Mouse (Mus musculus) regulatory T cell (primary cell): Measurements from ENCODE around the gene Socs5.

Experiments used
- in situ Hi-C: fragments of 300-600 bp; cut with MboI, MseI; formaldehyde crosslinking; loops from one replicate; pipeline ENCODE4 v1.15.1; 2025; ENCODE audit warnings: high pct_unique_total_duplicates

The Socs5 gene

DNA sequence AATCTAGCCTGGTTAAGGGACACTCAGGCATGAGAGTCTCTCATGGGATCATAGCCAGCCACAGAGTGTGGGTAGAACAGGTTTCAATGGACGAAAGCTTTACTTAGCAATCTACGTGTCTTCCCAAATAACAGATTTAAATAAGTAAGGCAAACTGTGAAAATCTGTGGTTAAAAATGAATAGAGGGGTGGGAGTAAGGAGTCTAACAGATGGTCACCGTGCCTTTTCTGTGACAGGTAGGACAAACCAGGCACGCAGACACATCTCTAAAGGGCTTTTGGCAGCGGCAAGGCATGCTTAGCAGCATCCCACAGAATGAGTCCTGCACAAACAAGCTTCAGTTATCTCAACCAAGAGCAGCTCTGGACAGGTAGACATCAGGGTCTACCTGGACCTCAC, 59.9 kb downstream of the Socs5 start:
- in situ Hi-C loops, result no loop called here

DNA sequence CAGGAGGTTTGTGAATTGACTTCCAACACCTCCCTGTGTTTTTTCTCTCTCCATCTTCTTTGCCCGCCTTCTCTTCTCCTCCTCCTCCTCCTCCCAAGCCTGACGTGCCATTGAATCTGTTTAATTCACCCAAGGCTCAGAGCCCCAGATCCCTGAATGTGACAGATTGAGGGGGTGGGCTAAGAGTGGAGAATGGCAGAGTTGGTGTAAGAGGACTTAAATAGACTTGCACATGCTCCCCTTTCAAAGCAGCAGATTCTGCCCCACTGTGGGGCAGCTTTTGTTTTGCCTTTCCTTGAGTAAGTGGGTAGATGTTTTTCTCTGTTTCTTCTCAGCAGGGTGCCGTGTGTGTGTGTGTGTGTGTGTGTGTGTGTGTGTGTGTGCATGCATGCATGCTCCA, 61.6 kb downstream of the Socs5 start:
- in situ Hi-C loops, result no loop called here

DNA sequence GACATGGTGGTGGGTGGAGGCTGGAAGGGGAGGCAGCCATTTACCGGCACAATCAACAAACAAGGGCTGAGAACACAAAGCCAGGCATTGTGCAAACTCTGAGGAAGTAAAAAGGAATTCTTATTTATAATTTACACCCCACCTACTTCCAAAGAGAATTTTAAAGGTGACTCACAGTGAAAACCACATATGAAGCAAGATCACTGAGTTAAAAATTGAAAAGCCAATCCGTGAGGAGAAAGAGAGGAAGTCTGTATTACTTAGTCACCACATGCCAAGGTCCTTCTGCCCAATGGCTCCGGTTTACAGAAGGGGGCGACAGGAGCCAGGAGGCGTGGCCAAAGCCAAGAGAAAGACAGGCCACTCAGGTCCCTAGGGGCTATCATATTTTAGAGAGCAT, 62.9 kb downstream of the Socs5 start:
- in situ Hi-C loops, result no loop called here

DNA sequence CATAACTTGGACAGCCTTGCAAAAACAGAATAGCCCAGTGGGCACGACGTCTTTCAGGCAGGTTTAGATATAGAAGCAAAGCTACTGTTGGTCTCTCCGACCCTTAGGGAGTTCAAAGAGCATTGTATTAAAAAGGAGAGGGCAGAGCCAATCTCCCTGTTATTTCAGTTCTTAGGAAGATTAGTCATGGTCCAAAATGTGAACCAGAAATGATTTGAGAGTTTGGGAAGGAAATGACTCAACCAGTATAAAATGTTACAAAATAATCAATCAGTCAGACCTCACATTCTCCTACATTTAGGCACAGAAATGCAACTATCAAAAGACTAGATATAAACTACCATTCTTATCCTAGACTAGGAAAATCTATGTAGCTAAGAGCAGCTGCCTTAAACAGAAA, 64.6 kb downstream of the Socs5 start:
- in situ Hi-C loops, result no loop called here

DNA sequence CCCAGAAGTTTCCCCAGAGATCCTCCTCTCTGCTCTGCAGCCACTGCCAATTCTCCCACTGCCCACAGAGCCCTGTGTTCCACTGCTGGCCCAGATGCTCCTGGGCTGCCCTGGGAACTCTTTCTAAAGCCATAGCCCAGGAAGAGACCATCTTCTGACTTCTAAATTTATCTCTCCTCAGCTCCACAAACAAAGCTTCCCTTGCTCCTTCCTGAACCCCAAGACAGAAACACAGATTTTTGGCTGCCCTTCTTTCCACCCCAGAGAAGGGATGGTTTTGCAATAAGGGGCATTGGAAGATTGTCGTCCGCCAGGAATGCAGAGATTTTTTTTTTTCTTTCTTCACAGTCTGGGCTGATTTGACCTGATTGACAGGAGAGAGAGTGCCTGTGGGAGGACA, 66.5 kb downstream of the Socs5 start:
- in situ Hi-C loops, result no loop called here

DNA sequence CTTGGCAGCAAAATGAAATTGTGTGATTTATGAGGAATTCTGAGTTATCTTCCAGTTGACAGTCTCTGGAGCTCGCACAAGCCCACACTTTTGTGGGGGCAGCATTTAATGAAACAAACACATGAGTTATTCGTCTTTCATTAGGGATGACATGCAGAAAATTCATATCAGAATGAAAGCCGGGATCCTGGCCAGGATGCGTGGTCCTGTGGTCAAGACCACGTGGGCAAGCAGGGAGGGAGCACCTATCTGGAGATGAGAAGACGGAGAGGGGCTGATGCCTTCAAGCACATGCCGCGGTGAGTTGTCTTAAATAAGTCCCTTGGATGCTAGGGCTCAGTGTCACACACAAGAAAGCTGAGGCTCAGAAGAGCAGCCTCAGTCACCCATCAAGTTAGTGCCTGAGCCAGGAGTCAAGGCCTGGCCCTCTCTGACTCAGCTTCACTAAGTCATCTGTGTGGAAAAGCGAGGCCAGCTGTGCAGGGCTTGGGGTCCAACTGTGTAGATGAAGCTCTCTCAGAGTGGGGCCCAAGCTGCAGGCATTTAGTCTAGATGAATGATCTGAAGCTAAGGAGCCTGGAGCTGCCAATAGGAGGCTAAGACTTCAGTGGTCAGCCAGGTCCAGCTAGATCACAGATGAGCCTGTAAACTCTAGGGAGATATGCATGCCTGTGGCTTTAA, 67.3 kb downstream of the Socs5 start:
- in situ Hi-C loops, result loop anchor here (5.0 kb wide), 1 partner anchor 52 kb away; no protein-coding TSS in a partner anchor

DNA sequence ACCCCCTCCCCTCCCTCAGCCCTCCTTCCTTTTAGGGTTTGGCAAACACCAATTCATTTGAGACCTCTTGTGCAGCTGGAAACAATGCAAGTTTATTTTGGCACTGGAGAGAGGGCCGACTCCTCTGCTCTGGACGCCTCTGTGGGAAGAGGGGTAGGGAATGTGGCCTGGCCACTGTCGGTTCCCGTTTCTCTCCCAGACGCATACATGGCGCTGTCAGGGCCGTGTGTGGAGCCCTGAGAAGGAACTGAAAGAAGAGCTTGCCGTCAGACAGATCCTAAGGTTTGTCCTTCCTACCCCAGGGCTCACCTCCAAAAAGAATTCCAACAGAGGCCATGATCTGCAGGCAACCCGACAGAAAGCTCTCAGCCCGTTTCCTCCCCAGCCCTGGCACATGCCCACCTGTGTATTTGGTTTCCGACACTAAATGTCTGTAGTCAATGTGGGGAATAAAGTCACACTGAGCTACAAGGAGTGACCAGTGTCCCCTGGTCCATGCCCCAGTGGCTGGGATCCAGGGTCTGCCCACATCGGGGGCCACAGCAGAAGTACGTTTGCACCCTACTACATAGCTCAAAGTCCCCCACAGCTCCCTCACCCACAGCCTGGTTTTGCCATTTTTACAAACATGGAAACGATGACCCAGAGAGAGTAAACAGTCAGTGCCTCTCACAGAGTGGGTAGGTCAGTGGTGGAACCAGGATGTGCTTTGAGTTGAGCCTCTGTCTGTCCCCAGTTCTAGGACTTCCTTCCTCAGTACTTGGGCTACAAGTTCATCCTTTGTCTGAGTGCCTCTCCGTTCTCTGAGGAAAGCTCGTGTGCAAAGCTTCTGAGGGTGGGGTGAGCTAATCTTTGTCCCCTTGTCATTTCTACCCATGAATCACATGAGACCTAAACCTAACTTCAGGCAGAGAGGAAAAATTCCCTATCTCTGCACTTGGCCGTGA, 68.9 kb downstream of the Socs5 start:
- in situ Hi-C loops, result loop anchor here (5.0 kb wide), 1 partner anchor 54 kb away; no protein-coding TSS in a partner anchor

DNA sequence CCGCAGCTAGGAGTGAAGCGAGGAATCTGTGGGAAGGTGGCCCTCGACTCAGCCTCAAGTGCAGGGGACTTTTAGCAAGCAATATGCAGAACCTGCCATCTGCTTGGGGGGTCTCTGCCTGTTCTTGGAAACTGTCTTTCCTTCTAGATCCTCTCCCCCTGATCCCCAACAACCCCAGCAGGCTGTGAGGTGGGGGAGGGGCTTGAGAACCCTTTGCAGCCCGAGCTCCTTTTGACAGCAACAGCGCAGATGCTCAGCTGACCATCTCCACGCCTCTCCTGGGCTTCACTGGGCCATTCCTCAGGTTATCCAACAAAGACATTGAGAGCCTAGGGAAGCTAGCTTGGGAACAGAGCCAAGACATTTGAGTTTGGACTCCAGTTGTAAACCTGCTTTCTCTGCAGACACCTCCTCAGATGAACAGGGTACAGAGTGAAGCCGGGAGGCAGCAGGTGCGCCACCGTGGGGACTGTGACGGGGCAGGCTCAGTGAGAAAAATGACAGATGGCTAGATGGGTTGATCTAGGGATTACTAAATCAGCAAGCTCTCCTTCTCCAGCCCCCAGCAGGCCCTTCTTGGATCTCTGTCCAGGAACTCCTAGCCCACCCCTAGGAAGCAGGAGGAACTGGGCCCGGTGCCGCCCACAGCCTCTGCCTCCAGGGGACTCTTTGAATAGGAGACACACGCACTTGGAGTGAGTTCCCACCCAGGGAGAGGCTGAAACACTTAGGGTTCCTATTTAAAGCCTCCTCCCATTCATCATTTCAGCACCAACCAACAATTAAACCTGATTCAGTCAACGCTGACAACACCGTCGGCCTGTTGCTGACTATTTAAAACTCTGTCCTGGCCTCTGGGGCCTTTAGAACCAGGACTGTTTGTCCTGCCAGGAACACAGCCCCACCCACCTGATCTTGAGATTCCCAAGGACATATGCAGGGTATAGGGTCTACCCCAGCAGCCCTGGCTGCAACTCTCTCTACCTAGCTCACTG, 71.4 kb downstream of the Socs5 start:
- in situ Hi-C loops, result loop anchor here (5.0 kb wide), 1 partner anchor 57 kb away; no protein-coding TSS in a partner anchor

DNA sequence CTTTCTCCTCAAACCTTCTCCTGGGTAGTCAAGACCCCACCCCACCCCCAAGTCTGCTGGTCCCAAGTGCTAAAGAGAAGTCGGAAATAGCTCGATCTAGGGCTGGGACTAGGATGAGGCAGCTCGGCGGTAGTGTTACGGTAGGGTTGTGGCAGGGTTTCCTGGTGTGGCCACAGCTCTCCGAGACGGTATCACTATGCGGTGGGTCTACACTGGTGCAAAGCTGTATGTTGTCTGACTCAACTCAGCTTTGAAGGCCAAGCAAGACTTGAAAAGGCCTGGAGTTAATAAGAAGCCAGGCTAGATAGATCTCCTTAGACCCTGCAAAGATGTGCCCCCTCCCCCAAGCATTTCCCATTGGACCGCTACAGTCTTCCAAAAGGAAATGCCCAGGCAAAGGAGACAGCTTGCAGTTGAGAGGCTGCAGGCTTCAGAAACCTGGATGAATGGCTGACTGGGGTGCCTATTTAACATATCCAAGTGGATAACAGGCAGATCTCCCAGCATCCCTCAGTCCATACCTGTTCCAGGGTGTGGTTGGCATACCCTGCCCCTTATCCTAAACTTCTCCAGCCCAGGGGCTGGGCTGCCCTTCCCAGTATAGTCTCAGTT, 72.6 kb downstream of the Socs5 start:
- in situ Hi-C loops, result loop anchor here (5.0 kb wide), 1 partner anchor 58 kb away; no protein-coding TSS in a partner anchor

DNA sequence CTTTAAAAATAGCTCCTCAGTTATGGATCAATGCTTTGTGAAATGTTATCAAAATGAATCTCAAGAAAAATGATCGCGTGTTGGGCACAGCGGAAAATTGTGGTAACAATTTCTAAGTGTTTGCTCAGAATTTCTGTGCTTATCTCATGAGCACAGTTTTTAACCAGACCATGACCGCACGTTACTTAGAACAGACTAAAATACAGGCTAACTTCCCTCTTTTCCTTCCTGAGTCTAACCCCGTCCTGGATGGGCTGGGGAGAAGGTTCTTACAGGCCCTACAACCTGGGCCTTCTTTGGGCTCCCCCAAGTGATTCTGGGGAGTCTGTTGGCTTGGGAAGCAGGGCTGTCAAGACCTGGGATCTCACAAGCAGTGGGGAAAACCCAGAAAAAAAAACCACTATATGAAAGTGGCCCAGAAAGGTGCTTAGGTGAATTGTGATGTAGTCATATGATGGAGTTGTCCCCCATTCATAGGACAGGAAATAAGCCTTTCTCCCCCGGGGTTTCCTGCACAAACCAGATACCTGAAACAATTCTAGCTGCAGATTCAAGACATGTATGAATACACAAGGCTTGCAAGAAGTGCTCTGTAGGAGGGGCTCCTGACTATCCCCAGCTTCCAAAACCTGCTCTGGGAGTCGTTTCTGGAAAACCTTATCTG, 74.3 kb downstream of the Socs5 start:
- in situ Hi-C loops, result no loop called here

DNA sequence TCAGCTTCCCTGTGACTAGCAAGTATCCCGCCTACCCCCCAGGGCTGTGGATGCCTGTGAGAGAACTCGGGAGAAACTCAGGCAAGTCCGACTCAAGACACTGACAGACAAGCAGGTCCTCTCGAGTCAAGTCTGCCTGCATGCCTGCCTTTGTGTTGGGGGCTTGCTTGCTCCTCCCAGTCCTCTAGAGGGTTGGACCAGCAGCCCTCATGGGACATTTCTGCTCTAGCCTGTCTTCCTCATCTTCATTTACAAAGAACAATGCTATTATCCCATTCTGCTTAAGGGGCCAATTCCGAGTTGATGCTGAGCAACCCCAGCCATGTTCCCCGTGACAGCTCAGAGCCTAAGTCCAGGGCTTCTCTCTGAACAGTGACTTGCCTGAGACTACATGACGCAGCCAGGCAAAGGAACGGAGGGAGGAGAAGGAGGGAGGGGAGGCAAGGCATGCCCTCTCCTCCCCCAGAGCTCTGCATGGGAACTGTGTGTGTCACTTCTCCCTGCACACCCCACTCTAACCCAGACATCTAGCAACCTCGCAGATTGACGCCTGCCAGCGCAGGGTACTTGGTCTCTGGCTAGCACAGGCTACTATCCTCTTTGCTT, 78.1 kb downstream of the Socs5 start:
- in situ Hi-C loops, result no loop called here

DNA sequence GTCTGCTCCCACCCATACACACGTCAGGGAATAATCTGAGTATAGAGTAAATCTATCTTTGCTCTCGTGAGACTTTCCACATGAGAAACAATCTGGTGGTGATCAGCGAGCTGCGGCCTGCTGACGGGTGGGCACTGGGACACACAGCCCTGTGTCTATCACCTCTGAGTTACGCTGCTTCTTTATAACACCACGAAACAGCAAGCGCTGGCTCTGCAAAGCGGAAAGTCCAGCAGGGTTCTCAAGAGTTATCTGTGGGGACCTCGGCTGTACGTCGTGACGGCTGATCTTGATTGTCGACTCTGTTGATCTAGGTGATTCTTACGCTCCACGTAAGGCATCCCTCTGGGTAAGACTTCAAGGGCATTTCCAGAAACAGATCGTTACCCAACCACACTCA, 79.5 kb downstream of the Socs5 start:
- in situ Hi-C loops, result no loop called here
